Mouse (Mus musculus) ES-E14 (cell line): ENCODE measurements around the gene Thsd1. TPM values are rescaled to one million over a fixed set of nuclear protein-coding genes. Genes with fewer than 3 reads are reported as not detected.
"Not testable (repeated sequence)": the region's sequence is repeated elsewhere in the genome, so short reads cannot be mapped to it uniquely, and the experiment has no call there.

Experiments
- DNase-seq: peaks from one replicate; pipeline ENCODE4 v3.0.0-alpha.2; 2013; ENCODE audit warnings: low read depth, low spot score
- H3K27ac ChIP-seq: 2 replicates; pipeline ENCODE4 v1.5.1; 2012; ENCODE audit warnings: low read depth, mild to moderate bottlenecking, low read length, moderate library complexity, mixed read lengths; ENCODE audit not compliant: poor library complexity, insufficient read depth, severe bottlenecking
- H3K36me3 ChIP-seq: 2 replicates; pipeline ENCODE4 v1.6.1; 2012; ENCODE audit warnings: mild to moderate bottlenecking, low read length, moderate library complexity, mixed read lengths; ENCODE audit not compliant: control insufficient read depth, poor library complexity, insufficient read depth, severe bottlenecking
- H3K4me1 ChIP-seq, 2 experiments: fragments of 150-350 bp in 1 of 2; sonication (generic) in 1 of 2; 2 replicates each; pipeline ENCODE4 v1.6.1; 2012; ENCODE audit warnings: low read length in 2 of 2, mild to moderate bottlenecking in 1 of 2, mixed read lengths in 1 of 2; ENCODE audit not compliant: control insufficient read depth in 2 of 2, insufficient read depth in 2 of 2, poor library complexity in 1 of 2
- H3K4me3 ChIP-seq, 2 experiments: fragments of 150-350 bp in 1 of 2; sonication (generic) in 1 of 2; 2 replicates each; pipeline ENCODE4 v1.5.1; 2012; ENCODE audit warnings: low read length in 2 of 2, low read depth in 1 of 2, mild to moderate bottlenecking in 1 of 2, mixed read lengths in 1 of 2; ENCODE audit not compliant: insufficient read depth in 1 of 2, poor library complexity in 1 of 2, severe bottlenecking in 1 of 2
- H3K9ac ChIP-seq: 2 replicates; pipeline ENCODE4 v1.6.1; 2012; ENCODE audit warnings: low read depth, mild to moderate bottlenecking, low read length, mixed read lengths; ENCODE audit not compliant: poor library complexity, insufficient read depth, severe bottlenecking
- H3K9me3 ChIP-seq: fragments of 150-350 bp; sonication (generic); 2 replicates; pipeline ENCODE4 v1.6.1; 2012; ENCODE audit warnings: low read depth, mild to moderate bottlenecking, low read length; ENCODE audit not compliant: control insufficient read depth, insufficient read depth
- CHD2 ChIP-seq: IDR thresholded peaks from 2 replicates; pipeline ENCODE4 v1.6.1; 2014; ENCODE audit warnings: mild to moderate bottlenecking, low read depth, low read length, inconsistent platforms
- HCFC1 ChIP-seq: IDR thresholded peaks from 2 replicates; pipeline ENCODE4 v1.6.1; 2012; ENCODE audit warnings: low read length, inconsistent platforms, borderline replicate concordance; ENCODE audit not compliant: insufficient read depth
- MAFK ChIP-seq: IDR thresholded peaks from 2 replicates; pipeline ENCODE4 v1.6.1; 2014; ENCODE audit warnings: mild to moderate bottlenecking, low read depth, low read length, inconsistent platforms; ENCODE audit not compliant: insufficient read depth
- ZC3H11A ChIP-seq: IDR thresholded peaks from 2 replicates; pipeline ENCODE4 v1.6.1; 2012; ENCODE audit warnings: low read depth, mild to moderate bottlenecking, inconsistent platforms, low read length, borderline replicate concordance
- ZNF384 ChIP-seq: IDR thresholded peaks from 2 replicates; pipeline ENCODE4 v1.6.1; 2012; ENCODE audit warnings: low read depth, low read length, inconsistent platforms
- in situ Hi-C, 2 experiments: fragments of 600-800 bp; cut with MboI; formaldehyde crosslinking; loops; one replicate each; pipeline ENCODE4 v1.15.1; 2025; ENCODE audit warnings: low sequenced_read_pairs in 2 of 2, inconsistent platforms in 1 of 2; ENCODE audit not compliant: unreplicated experiment in 2 of 2
- total RNA-seq: library from RNA; depleted of rRNA; stranded (reverse); fragments of 300-350 nt; gene quantifications from 2 replicates; pipeline ENCODE4 v1.2.3, GENCODE M21; 2012; rRNA removed

Gene Thsd1
- total RNA-seq, 1 experiment, result 3.6 TPM

DNA sequence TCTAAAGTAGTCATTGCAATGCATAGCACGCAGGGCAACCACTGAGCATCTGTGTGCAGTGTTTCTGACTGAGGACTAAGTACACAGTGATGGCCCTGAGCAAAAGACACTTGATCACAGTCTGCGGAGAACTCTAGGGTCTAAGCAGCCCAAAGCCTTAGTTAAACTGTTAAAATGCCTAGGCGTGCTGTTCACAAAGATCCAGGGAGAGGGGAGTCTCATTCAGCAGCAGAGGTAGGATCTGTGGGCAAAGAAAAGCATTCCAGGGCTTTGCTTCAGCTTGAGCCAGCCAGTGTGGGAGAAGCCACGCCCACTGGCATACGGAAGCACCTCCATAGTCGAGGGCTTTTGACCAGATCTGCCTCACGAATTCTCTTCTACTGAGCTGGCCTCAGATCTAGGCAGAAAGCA is 75.8 kb downstream of the Thsd1 start:
- no peak for DNase-seq
- in situ Hi-C loops, result no loop called here
- no peak overlapping the region for H3K27ac ChIP-seq
- no peaks in the 10 kb centered on the region for H3K9me3 ChIP-seq
- no peak overlapping the region for H3K4me3 ChIP-seq
- no peak for TF ChIP-seq MAFK
- no peak for TF ChIP-seq HCFC1
- no peak for TF ChIP-seq ZNF384
- TF ChIP-seq ZC3H11A, result no peak
- no peak for TF ChIP-seq CHD2
- no peaks in the 10 kb centered on the region for H3K36me3 ChIP-seq
- H3K4me1 ChIP-seq, result peaks cover 0 to 3% of the 10 kb centered on the region in 2 experiments; a peak in 1 of 4 replicates
- no peak overlapping the region for H3K9ac ChIP-seq

DNA sequence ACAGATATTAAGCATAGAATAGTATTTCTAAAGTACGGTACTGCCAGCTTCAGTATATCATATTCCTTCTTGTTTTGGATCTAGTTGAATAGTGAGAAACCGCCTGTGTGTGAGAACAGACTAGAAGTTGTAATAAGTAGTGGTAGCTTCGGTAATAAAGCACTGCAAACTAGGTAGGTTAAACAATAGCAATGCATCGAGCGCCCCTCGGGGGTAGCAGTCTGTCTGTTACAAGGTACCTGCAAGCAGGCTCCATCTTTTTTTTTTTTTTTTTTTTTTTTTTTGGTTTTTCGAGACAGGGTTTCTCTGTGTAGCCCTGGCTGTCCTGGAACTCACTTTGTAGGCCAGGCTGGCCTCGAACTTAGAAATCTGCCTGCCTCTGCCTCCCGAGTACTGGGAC is 76.9 kb downstream of the Thsd1 start:
- H3K36me3 ChIP-seq, H3K9ac ChIP-seq, H3K27ac ChIP-seq, H3K4me1 ChIP-seq, H3K4me3 ChIP-seq, H3K9me3 ChIP-seq, in situ Hi-C loops, DNase-seq: not testable (repeated sequence)
- TF ChIP-seq ZNF384, result peak; percentile 79

DNA sequence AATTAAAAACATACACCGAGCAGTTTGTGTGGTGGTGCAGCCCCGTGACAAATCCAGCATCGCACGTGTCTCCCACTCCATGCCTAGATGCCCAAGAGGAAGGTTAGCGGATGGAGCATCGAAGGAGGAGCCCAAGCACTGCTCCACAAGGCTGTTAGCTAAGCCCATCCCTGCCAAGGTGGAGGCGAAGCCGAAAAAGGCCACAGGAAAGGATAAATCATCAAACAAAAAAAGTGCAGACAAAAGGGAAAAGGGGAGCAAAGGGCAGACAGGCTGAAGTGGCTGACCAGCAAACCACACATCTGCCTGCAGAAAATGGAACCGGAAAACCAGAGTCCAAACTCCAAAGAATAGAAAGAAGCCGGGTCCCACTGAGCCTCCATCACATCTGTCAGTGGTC is 79.9 kb downstream of the Thsd1 start:
- TF ChIP-seq CHD2 (no peak), ZC3H11A (no peak), MAFK (no peak), HCFC1 (no peak), ZNF384 (no peak)
- no peaks in the 10 kb centered on the region for H3K9me3 ChIP-seq
- no peak overlapping the region for H3K27ac ChIP-seq
- H3K9ac ChIP-seq, result no peak overlapping the region
- no peak for DNase-seq
- no peak overlapping the region for H3K4me3 ChIP-seq
- H3K36me3 ChIP-seq, result no peaks in the 10 kb centered on the region
- peaks cover 0 to 3% of the 10 kb centered on the region in 2 experiments; a peak in 1 of 4 replicates for H3K4me1 ChIP-seq
- in situ Hi-C loops, result no loop called here

Other genes starting within 250 kb of the Thsd1 start
- gene Atp7b, start 167.0 kb upstream of the Thsd1 start, total RNA-seq, result 3.2 and 5.3 TPM in 2 replicates
- 44.7 and 55.4 TPM in 2 replicates for gene Alg11, start 166.6 kb upstream of the Thsd1 start, total RNA-seq
- gene Nek5, start 102.3 kb upstream of the Thsd1 start, total RNA-seq, result not detected in 2 replicates
- 3.4 and 7.9 TPM in 2 replicates for gene Nek3, start 60.9 kb upstream of the Thsd1 start, total RNA-seq
- gene Ckap2, start 41.5 kb upstream of the Thsd1 start, total RNA-seq, result 67.4 and 68.7 TPM in 2 replicates
- gene Vps36, start 34.5 kb upstream of the Thsd1 start, total RNA-seq, result 20.6 and 25.9 TPM in 2 replicates
- gene Tpte, start 56.1 kb downstream of the Thsd1 start, total RNA-seq, result not detected in 2 replicates
- 18.0 and 22.1 TPM in 2 replicates for gene Slc25a15, start 171.3 kb downstream of the Thsd1 start, total RNA-seq
- gene Mrps31, start 184.0 kb downstream of the Thsd1 start, total RNA-seq, result 37.6 and 54.7 TPM in 2 replicates